Mouse (Mus musculus) lung, adult 18-20 months (tissue): Measurements from ENCODE around the gene Adam30.
A peak's percentile ranks its signal among the peaks of the same experiment; 100 is the strongest.

Experiments
- DNase-seq, 2 experiments: peaks; one replicate each; pipeline ENCODE4 v3.0.0; 2022; ENCODE audit warnings: mixed read lengths in 2 of 2

Adam30 gene

GRCm38 (mm10) chr3:98187777-98188176 lies 27.3 kb downstream of the Adam30 start:
- no peak for DNase-seq

- peak in 1 of 2 experiments; percentile 14 for DNase-seq
Observed at GRCm38 (mm10) chr3:98197711-98198532, 37.5 kb downstream of the Adam30 start.

- no peak for DNase-seq
Observed at GRCm38 (mm10) chr3:98199747-98200146, 39.3 kb downstream of the Adam30 start.

- DNase-seq = no peak
Observed at GRCm38 (mm10) chr3:98203282-98203681, 42.9 kb downstream of the Adam30 start.

- DNase-seq = no peak
Observed at GRCm38 (mm10) chr3:98206977-98207376, 46.5 kb downstream of the Adam30 start.

- DNase-seq = no peak
Observed at GRCm38 (mm10) chr3:98209161-98209560, 48.7 kb downstream of the Adam30 start.

GRCm38 (mm10) chr3:98210860-98211259 lies 50.4 kb downstream of the Adam30 start:
- DNase-seq = no peak

- DNase-seq = no peak
Observed at GRCm38 (mm10) chr3:98211301-98212081, 51.1 kb downstream of the Adam30 start.
